Mouse (Mus musculus) heart, adult 11 months (tissue): ENCODE measurements around the gene Purb.
A peak's percentile ranks its signal among the peaks of the same experiment; 100 is the strongest.
"Not testable (repeated sequence)": the region's sequence is repeated elsewhere in the genome, so short reads cannot be mapped to it uniquely, and the experiment has no call there.

Experiments
- DNase-seq: peaks from one replicate; pipeline ENCODE4 v3.0.0; 2022

Purb gene

GRCm38 (mm10) chr11:6443727-6444076 lies 32.0 kb downstream of the Purb start:
- no peak for DNase-seq

- no peak for DNase-seq
These were observed 32.6 kb downstream of the Purb start for GRCm38 (mm10) chr11:6443102-6443501.

GRCm38 (mm10) chr11:6442566-6442965 lies 33.2 kb downstream of the Purb start:
- no peak for DNase-seq

- DNase-seq: peak; percentile 56
These were observed 35.5 kb downstream of the Purb start for GRCm38 (mm10) chr11:6440171-6440570.

- peak; percentile 70 for DNase-seq
These were observed 38.0 kb downstream of the Purb start for GRCm38 (mm10) chr11:6437667-6438066.

- DNase-seq: peak; percentile 92
These were observed 39.3 kb downstream of the Purb start for GRCm38 (mm10) chr11:6436442-6436841.

- DNase-seq: no peak
These were observed 45.5 kb downstream of the Purb start for GRCm38 (mm10) chr11:6430186-6430585.

GRCm38 (mm10) chr11:6420722-6421350 lies 54.9 kb downstream of the Purb start:
- no peak for DNase-seq

- DNase-seq: no peak
These were observed 55.4 kb downstream of the Purb start for GRCm38 (mm10) chr11:6420283-6420703.

- DNase-seq: not testable (repeated sequence)
These were observed 56.6 kb downstream of the Purb start for GRCm38 (mm10) chr11:6419156-6419555.

GRCm38 (mm10) chr11:6418751-6419150 lies 57.0 kb downstream of the Purb start:
- DNase-seq: no peak
